Mouse (Mus musculus) heart, postnatal 10 days (tissue): ENCODE measurements at regions not wholly inside any gene's neighbourhood (a gene's known extent, or its start where the extent isn't known, plus 50 kb on each side); places are given as distances from the start of the nearest gene placed in this dataset.

Experiments
- DNase-seq, 2 experiments: peaks; one replicate each; pipeline ENCODE4 v3.0.0; 2021
- intact Hi-C: fragments of 180-260 bp; cut with DNase I; formaldehyde crosslinking; loops from one replicate; pipeline ENCODE4 v1.15.1; 2025

DNA sequence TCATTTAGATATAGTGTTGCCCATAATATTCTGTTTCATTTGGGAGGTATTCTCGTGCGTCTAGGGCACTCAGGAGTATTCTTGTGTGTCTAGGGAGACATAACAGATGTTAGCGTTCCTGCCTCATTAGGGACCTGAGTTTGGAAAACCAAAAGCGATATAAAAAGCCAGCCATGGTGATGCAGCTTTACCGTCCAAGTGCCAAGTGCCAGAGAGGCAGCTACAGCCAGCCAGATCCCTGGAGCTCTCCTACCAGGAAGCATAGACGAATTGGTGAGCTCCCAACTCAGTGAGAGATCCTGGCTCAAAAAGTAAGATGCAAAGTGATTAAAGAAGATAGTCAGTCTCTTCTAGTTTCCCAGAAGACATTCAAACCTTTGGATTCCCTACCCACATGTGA is 308.3 kb upstream of the Sox9 start:
- no peak for DNase-seq
- intact Hi-C loops: no loop called here

DNA sequence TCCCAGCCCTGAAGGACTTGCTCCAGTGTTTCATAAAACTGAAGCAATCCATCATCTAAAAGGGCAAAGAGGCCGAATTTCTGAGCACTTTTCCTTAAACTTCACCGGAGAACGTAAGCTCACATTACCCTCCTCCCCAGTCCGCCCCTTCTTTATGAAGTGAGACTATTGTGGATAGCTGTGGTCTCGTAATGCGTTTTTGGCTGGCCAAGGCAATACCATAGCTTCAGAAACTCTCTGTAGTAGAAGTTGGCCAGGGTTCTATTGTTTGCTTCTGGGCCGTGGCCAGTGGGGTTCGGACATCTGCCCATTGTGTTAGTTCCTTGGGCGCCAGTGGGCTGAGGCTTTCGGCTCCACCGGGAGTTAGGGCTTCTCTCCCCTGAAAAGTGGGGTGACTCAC is 301.7 kb upstream of the Sox9 start:
- intact Hi-C loops: no loop called here

DNA sequence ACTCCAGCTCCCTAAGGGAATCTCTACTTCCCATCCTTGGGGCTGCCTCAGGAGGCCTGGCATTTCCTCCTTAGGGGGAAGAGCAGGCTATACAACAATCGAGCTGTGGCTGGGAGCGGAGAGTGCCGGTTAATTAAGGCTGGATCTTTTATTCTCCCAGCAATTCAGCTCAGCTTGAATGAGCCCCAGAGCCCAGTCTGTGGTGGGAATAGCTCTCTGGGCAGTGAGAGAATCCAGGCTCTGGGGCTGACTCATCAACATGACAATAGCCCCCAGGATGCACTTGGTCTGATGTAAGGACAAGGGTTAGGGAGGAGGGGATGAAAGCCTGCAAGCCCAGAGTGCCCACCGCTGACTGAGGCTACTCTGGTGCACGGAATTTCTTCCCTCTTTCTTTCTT is 280.2 kb upstream of the Sox9 start:
- no peak for DNase-seq
- intact Hi-C loops: no loop called here

More for the DNA sequence above, 301.7 kb upstream of the Sox9 start:
- no peak for DNase-seq

DNA sequence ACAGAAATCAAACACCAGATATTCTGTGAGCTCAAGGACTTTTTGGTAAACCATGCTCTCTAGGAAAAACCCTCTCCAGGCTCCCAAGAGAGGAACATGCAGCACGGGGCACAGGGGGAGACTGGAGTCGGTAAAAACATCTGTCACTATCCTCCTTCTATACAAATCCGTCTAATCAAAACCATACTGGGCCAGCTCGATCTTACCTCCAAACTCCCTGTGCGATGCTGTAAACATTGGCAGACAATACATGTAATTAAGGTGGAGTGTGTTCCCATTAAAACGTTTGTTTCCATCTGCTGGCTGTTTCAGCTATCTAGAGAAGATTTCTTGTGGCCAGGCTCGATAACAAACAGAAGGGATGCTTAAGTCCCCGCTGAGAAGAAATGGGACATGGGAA is 262.9 kb upstream of the Sox9 start:
- intact Hi-C loops: no loop called here
- DNase-seq: no peak

DNA sequence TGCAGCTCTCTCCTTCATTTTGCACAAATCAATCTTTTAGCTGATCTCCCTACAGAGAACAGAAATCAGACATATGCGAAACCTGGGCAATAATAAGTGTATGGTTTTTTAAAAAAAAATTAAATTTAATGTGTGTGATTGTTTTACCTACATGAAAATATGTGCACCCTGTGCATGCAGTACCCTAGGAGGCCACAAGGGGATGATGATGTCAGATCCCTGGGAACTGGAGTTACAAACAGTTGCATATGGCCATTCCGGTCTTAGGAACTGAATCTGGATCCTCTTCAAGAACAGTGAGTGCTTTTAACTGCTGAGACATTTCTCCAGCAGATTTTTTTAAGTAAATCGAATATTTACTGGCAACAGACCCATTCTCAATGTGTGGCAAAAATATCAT is 257.0 kb upstream of the Sox9 start:
- intact Hi-C loops: no loop called here
- no peak for DNase-seq

DNA sequence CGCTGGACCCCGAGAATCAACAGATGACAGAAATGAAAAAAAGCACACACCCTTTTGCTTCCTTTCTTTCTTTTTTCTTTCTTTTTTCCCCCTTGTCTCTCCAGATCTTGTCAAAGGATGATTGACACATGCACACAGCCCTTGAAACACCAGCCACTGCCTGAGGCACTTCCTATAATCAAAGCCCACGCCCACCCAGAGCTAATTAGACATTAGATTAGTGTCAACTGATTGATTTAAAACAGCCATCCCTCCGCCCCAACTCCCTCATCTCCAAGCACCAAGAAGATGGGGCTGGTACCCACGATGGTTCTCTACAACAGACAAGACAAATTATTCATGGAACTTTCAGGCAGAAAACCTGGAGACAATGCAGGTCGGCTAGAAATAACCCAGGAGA is 239.5 kb upstream of the Sox9 start:
- intact Hi-C loops: no loop called here
- DNase-seq: no peak

DNA sequence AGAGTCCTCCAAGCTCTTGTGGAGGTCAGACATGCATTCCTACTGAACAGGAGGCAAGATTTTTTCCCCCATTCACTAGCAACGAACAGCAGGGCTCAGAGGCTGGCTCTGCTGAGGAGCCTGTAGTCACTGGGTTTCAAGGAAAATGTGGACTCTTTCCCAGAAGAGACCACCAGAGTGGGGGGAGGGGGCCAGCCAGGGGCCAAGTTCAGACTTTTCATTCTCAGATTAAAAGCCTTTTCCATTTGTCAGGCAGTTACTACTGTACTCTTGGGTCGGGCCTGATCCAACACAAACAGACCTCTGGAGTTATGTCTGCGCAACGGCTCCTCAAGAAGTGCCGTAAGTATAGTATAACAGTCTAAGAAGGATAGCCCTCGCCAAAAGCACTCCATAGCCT is 238.6 kb upstream of the Sox9 start:
- DNase-seq: peak; percentile 2 to 7
- intact Hi-C loops: no loop called here

DNA sequence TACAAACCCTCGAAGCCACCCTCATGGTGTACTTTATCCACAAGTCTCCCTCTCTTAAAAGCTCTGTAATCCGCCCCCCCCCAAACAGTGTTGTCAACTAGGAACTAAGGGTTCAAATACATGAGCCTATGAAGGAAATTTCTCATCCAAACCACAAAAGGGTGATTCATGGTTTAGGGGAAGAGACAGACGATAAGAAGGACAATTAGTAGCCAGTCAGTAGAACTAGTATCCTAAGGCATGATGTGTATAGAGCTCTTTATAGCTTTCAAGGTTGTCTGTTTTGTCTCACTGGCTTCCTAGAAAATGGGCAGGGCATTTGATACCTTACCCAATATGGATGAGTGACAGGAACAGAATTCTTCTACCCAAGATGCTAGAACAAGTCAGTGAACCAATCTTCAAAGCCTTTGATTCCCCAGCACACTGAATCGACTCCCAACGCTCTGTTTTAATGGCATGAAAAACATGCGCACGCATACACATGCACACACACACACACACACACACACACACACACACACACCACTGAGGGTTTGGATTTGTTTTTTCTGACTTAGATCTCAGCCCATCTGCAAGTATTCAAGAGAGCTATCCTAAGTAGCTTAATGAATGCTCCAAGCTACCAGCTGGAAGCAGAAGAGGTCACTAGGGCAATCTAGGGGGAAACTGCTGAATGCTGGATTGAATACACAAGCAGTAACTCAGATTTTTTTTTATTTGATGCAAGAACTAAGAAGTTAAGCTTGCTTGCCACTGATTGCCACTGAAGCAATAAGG is 236.6 kb upstream of the Sox9 start:
- peak in 1 of 2 experiments; percentile 9 for DNase-seq
- intact Hi-C loops: no loop called here

DNA sequence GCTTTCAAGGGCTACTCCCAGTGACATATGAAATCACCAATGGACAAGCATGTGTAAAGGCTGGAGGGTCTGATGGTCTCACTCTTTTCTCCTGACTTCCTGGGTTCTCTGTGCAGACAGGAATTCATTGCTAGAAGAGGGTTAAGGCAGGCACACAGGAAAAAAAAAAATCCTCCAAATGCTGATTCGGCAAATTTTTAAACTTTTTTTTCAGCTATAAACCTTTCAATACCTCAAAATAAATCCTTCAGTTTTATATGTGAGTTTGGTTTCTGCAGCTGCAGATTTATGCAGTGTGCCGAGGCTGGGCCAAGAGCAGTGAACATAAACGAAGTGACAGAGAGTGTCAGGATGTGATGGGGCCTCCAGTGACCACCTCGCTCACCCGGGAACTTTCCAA is 235.9 kb upstream of the Sox9 start:
- intact Hi-C loops: no loop called here
- DNase-seq: no peak

DNA sequence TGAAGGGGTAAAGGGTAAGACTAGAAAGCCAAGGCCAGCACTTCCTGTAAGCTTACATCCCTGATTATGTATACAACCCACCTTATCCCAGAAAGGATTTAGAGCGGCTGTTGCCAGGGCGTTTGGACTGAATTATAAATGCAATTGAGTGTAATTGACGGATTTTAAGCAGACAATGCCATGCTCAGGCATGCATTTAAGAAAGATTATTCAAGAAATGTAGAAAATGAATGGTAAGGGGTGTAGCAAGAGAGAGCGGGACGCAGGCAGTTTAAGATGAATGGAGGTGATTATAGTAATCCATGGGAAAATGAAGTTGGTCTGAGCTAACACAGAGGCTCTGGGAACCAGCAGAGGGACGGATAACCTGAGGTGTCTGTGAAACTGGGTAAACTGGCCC is 229.2 kb upstream of the Sox9 start:
- no peak for DNase-seq
- intact Hi-C loops: no loop called here

DNA sequence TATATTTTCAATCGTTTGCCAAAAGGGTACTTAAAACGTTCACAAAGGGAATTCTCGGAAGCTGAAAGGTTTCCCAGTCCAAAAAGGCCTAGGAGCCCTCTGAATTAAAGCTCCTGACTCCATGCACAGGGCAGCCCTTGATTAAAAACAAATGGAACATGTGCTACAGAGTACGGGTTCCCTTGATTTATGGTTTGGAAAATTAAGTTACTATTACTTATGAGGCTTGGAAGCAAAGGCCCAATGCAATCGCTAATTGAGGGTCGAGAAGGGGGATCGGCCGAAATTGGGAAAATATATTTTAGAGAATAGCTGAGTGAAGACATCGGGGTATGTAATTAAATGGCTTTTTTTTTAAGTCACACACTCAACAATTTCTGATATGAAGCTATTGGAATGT is 219.0 kb upstream of the Sox9 start:
- intact Hi-C loops: no loop called here
- no peak for DNase-seq

DNA sequence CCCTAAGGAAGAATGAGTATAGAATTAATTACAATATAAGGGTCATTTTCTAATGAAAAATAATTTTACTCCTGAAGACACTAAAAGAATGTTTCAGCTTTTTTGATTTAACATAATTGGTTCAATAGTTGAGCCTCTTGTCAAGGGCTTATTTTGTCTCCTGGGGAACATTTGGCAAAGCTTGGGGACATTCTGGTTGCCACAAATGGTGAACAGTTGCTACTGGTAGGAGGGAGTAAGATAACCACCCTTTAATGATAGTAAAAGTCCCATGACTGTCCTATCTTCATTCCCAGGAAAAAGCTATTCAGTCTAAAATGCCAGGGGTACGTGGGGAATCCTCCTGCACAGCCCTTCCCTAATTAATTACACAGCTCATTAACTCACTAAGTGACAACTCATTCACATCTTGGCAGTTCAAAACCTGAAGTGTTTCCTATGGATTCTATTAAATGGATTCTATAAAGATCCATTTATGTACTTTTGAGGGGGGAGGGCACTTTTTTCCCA is 217.3 kb upstream of the Sox9 start:
- intact Hi-C loops: no loop called here
- no peak for DNase-seq

DNA sequence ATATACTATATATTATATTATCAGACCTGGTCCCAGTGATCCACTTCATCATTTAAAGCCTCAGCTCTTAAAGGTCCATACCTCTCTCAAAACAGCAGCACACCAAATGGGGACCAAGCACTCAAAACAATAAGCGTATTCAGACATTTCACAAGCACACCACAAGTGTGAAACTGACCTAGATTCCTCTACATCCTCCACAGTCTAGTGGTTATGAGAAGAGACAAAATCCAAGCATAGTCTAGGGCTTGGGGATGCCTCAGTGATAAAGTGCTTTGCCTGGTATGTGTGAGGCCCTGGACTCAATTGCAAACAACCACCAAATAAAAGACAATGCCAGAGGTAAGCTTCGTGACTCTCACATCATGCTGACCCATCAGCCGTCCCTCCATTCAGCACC is 216.0 kb upstream of the Sox9 start:
- DNase-seq: no peak
- intact Hi-C loops: no loop called here

DNA sequence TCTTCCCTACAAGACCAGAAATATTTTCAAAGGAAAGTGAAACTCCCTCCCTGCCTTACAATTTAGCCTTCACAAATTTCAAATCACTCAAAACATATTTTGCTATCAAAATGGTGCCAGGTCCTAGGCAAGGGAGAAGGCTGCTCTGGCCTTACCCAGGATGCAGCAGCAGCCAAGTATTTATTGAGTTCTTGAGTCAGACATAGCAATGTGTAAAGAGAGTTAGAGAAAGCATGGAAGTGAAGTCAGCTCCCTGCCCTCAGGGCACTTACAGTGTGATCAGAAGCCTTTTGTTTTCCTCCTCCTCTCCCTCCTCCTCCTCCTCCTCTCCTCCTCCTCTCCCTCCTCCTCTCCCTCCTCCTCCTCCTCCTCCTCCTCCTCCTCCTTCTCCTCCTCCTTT is 194.6 kb upstream of the Sox9 start:
- intact Hi-C loops: no loop called here
- no peak for DNase-seq

DNA sequence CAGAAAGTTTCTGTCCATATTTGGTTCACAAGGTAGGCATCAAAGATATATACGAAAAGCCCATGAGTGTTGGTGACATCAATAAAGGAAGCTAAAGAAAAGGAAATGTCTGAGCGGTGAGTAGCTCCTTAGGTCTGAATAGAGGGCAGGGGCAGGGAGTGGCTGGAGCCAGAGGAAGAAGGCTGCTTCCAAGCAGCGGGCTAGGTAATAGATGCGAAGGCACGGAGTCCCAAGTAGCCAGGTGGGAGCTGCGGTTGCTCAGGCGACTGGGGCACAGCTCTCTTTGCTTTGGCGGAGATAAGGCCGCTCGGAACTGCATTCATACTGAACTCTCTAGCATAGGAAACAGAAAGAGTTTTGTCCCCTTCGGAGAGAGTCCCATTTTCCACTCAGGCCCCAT is 193.9 kb upstream of the Sox9 start:
- intact Hi-C loops: no loop called here
- DNase-seq: no peak

DNA sequence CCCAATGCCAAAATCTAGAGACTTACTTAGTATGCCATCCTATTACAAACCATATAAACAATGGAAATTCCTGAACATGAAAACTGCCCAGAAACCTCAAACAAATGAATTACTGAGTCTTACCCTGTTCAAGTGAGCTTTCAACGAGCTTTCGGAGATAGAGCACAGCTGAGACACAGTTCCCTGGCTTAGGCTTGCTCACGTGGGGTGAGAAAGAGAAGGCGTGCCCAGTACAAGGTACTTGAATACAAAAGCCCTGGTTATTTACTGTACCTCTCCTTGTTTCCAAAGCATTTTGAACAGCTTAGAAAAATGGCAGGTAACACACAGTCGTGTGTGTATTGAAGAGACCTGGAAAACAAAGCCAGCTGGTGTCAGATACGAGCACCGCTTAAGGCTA is 191.8 kb upstream of the Sox9 start:
- DNase-seq: no peak
- intact Hi-C loops: no loop called here

DNA sequence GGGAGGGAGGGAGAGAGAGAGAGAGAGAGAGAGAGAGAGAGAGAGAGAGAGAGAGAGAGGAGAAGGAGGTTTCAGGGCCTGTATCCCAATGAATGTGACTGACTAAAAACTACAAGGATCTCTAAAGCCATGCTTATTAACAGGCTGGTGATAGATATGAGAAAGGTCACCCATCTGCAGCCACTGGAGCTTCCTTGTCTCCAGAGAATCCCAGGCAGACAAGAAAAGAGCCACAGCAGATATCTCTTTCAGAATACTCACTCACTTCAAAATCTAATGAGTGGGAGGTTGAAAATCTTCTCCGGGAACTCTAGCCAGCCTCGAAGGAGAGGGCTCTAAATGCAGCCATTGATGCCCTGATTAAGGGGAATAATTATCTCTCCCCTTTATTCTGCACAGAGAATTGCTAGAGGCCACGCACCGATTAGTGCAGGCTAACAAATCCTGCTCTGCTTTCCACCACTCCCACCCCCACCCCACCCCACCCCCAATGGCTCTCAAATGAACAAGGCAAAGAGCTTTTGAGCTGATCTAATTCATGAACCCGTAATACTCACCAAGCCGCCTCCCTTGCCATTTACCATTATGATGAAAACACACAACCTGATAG is 189.5 kb upstream of the Sox9 start:
- DNase-seq: no peak
- intact Hi-C loops: no loop called here

DNA sequence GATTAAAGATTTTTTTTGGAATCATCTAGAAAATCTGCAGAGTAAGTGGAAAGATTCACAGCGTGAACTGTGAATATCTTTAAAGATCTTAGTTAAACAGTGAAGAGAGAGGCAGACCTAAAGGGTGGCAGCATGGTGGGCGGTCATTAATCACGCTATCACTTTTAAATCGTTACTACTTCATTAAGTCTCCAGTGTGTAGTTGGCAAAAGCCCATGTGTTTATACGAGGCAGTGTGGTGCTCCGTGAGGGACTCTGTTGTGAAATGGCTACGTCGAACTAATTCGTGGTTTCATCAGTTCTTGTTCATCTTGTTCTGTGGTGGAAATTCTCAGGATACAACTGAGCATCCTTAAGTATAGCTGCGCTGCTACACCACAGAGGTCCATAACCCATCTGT is 188.2 kb upstream of the Sox9 start:
- intact Hi-C loops: no loop called here
- no peak for DNase-seq

DNA sequence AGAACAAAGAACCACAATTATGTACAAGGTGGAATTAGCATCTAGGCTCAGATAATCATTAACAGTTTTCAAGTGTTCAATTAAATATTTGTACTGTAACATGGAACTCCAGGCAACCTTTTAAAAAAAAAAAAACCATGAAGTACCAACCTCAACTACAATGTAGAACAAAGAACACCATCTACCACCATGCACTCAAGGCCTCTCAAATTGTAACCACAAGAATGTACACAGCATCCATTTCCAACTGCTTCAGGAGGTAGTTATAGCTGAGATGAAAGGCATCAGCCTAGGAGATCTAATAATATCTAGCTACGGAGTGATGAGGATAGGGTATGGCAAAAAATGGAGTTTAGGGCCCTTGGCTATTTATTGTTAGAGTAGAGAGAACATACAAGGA is 174.7 kb upstream of the Sox9 start:
- intact Hi-C loops: no loop called here
- no peak for DNase-seq

DNA sequence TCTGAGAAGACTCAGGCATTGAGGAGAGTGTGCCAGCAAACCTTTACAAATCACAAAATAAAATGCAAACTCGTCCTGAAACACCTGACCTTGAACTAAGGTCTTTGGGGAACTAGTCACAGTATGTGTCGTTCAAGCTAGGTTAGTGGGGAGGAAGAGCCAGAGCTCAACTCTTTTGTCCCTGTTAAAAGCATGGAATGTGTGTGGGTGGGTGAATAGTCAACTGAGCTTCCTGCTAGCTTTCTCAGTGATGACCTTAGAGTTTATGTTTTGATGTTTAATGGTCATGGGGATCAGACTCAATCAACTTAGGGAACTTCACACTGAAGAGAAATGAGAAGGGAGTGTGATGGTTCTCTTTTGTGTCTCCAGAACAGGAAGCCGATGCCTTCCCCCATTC is 172.7 kb upstream of the Sox9 start:
- no peak for DNase-seq
- intact Hi-C loops: no loop called here

DNA sequence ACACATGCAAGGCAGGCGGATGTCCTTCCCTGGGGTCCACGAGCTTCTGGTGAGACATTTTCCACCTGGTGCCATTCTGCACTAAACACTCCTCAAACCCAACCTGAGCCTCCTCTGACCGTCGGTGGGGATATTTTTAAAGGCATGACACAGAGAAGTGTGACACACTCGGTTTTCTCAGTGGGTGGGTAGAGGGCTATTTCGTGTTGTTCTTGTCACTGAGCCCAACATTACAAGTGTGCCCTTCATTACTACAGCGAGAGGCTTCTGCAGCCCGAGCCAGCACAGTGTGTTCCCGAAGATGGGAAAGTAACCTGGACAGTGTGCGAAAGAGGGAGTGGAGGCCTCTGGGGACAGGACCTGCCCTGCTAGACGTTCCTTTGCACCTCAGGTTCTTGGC is 171.0 kb upstream of the Sox9 start:
- intact Hi-C loops: no loop called here
- DNase-seq: no peak

DNA sequence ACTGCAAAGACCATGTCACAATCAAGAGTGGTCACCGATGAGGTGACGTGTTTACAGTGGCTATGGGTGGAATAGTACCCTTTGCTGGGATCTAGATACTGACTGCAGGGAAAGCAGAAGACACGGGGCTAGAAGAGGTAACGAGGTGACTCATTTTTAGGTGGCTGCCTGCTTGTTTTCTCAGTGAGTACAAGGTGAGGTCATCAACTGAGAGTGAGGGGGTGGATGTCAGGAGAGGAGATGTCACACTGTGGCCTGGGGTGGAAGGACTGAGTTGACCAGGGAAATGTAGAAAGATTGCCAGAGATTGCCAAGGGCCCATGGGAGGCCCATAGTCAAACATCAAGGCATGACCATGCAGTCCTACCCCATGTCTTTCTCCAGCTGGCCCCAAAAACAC is 166.4 kb upstream of the Sox9 start:
- DNase-seq: no peak
- intact Hi-C loops: no loop called here

DNA sequence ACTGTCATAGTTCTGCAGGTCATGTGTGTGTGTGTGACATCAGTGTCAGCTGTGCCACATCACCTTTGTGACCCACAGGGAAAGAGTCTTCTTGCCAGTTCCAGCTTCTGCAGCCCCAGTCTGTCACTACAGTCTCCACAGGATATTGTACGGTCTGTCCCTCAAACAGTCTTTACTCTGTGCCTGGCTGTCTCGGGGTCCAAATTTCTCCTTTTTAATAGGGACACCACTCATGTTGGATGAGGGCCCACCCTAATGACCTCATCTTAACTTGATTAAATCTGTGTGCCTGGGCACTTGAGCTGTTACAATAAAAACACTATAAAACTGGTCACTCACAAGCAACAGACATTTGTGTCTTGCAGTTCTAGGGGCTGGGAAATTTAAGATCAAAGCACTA is 165.1 kb upstream of the Sox9 start:
- intact Hi-C loops: no loop called here
- no peak for DNase-seq
